Mouse (Mus musculus) thymus, postnatal 4 days (tissue): ENCODE data around the gene Nkx6-2.

Source experiments
- DNase-seq: peaks from one replicate; pipeline ENCODE4 v3.0.0; 2021

Gene Nkx6-2

GRCm38 (mm10) chr7:139582595-139582994 is at the start of gene Nkx6-2:
Nkx6-2 (minus strand) TSS chr7:139582797.
- DNase-seq, result no peak

DNA sequence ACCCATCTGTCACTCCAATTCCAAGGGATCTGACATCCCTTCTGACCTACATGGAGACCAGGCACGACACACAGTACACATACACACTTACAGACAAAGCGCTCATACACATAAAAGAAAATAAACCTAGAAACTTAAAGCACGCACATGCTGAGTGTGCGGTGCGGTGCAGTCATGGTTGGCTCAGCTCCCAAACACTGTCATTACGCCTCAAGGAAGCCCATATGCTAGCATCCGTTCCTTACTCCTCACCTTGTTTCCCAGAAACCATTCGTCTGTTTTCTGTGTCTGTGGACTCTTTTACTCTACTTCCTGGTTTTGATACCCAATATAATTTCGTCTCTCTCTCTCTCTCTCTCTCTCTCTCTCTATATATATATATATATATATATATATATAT is 42.6 kb upstream of the Nkx6-2 start:
- no peak for DNase-seq

DNA sequence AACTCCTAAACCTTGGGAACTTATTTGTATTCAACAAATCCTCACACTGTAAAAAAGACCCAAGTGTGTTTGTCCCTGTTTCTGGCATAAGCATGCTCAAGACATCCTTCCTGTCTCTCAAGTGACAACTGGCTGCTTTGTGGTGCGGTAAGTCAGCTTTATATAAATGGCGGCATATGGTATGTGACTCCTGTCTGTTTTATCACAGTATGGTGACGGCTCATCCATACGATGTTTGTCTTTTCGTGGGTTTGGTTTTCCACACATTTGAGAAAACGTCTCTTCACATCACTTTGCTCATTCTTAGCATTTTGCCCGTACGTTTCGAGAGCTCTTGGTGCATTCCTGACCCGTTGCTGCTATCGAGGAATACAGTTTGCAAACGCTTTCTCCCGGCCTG is 40.0 kb upstream of the Nkx6-2 start:
- no peak for DNase-seq

DNA sequence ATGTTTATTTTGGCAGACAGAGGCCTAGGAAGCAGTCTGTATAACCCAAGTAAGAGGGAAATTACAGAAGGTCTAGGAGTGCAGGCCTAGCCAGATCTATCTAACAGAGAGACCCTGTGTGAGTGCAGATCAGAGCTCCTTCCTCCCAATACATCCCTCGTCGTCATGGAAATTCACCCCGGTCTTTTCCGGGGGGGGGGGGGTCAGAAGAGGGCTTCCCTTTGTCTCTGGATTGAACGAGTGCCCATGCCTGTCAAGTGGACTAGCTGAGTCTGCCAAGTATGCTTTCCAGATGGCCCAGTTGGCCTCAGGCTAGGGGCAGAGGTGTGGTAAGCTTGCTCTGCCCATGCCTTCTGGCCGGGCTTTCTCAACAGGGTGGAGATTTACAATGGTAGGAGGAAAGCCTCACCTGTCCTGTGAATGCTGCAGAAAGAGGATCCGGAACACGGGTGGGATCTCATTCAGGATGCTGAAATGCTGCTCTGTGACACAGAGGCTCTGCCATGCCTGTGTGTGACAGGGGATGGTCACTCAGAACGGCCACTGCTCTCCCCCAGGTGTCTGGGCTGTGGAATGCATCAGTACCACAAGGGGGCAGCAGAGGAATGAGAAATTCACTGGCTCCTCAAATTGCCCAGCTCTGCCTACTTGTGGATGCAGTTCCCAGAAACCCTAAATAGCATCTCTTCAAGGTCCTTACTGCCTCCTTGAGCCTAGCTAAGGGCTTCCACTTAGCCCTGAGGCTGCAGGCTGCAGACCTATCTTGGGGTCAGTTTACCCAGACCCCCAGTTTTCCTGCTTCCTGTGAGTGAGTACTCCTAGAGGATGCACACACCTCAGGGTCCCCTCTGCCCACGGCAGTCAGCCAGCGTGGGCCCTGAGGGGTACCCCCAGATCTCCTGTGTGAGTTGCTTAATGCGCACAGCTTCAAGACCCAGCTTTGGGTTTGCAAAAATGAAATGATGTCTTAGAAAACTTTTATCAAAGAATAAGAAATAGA is 33.5 kb upstream of the Nkx6-2 start:
- DNase-seq, result peak; percentile 62

- DNase-seq, result no peak
These were observed 27.7 kb upstream of the Nkx6-2 start for GRCm38 (mm10) chr7:139610328-139610727.

GRCm38 (mm10) chr7:139595862-139596261 is 13.3 kb upstream of the Nkx6-2 start:
- no peak for DNase-seq

GRCm38 (mm10) chr7:139595311-139595710 is 12.7 kb upstream of the Nkx6-2 start:
- no peak for DNase-seq

DNA sequence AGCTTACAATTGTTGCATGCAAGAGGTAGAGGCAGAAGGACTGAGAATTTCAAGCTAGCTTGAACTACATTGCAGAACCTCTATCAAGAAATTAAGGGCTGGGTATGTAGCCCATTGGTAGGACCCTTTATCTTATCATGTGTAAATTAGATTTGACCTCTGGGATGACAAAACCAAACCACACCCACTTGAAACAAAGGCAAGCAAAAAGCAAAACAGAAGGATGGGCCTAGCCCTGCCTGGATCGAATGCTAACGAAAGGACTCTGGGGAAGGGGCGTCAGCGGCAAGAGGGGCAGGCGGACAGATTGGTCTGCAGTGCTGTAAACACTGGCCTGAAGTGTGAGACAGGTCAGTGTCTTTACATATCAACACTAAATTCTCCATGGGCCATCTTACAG is 8.7 kb upstream of the Nkx6-2 start:
- no peak for DNase-seq

DNA sequence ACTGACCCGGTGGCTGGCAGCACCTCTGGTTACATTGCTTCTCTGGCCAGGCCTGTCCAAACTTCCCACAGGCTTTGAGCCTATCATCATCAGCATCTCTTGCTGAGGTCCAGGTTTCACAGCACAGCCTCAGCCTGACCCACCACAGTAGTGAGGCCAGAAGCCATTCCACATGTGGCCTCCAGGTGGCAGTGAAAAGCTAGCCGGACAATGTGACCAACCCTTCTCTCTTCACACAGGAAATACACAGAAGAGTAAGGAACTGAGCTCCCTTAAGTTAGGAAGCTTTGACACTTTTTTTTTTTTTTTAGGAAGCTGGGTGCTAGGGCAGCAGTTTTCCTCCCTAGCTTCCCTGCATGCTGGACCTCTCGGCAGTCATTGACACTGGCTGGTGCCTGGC is 7.7 kb upstream of the Nkx6-2 start:
- DNase-seq, result peak; percentile 40

GRCm38 (mm10) chr7:139587919-139588318 is 5.3 kb upstream of the Nkx6-2 start:
- DNase-seq, result no peak

DNA sequence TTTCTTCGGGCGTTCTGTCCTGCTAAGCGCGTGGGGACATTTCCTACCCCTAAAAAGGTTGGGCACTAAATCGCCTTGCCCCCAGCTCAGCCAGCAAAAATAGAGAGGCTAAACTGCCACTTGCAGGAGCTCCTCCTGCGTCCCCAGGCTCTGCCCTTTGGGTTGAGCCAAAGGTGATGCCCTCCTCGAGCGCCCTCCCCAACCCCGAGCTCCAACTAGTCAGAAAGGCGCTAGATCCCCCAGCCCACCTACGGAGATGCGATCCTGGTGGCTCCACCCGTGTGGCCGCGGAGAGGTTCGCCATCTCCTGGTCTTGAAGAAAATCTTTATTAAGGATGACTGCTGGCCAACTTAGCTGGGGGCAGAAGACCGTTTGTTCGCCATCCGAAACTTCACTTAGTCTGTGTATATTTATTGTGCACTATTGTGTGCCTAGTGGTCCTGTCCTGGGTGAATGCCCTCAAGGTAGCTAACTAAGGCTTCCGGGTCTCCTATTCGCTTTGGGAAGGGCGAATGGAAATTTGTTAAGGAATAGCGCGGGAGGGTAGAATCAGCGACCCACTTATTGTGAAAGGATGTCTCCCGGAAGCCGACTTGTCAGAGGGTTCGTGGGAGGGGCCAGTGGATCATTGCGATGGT is 2.7 kb upstream of the Nkx6-2 start:
- no peak for DNase-seq

- DNase-seq, result no peak
These were observed 1.9 kb upstream of the Nkx6-2 start for GRCm38 (mm10) chr7:139584221-139585175.

- DNase-seq, result no peak
These were observed 619 bp upstream of the Nkx6-2 start for GRCm38 (mm10) chr7:139583094-139583737.

DNA sequence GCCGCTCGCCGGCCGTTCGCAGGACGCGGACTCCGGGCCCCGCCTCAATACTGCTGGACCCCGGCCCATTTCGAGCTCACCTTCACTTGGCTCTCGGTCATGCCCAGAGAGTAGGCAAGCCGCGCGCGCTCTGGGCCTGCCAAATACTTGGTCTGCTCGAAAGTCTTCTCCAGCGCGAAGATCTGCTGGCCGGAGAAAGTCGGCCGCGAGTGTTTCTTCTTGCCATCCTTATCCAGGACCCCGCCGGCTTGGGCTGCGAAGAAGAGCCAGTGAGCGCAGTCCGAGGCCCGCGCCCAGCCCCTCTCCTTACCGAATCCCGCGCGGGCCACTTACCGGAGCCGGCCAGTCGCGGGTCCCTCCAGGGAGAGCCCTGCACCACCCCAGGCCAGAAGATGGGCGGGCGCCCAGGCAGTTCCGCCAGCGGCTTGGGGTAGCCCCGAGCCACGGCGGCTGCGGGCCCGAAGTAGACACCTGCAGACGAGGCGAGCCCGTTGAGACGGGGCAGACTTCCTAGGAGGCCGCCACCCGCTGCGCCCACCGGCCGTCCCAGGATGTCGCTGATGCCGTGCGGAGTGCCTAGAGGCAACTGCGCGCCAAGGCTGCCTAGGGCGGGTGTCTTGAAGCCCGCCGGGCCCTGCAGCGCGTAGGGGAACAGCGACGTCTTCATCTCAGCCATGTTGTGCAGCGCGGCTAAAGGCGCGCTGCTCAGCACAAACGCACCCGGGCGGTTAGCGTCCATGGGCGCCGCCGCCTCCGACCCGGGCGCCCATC is 611 bp downstream of the Nkx6-2 start:
- peak; percentile 27 for DNase-seq

DNA sequence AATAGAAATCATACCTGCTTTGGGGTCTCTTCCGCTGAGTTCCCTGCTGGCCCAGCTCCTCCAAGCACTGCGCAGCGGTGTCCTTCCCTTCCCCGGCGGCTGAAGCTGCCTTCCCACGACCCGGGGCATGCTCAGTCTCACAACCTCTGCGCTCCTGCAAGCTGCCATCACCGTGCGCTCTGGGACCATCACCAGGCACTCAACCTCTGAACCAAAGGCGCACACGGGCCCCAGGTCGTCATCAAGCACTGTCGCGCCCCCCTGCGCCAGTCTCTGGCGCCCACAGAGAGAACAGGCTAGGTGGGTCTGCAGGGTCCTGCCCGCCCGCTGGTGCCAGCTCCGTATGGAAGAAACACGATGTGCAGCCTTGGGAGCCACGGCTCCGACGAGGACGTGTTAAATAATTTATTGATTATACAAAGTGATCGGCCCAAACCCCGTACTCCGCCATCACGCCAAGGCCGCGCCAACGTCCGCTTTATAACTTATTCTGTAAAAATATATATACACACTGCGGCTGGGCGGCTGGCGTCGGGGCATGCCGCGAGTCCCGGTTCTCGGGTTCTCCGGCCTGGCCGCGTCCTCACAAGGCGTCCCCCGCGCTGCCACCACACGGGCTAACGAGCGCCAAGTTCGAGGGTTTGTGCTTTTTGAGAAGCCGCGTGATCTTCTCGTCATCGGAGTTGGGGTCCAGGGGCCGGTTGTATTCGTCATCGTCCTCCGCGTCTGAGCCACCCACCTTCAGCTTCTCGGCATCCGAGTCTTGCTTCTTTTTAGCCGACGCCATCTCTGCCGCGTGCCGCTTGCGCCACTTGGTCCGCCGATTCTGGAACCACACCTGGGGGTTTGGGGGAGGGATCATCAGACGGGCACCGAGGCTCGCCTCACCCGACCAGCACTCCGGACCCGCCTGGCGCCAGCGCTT is 1.5 kb downstream of the Nkx6-2 start:
- DNase-seq, result peak; percentile 22

GRCm38 (mm10) chr7:139579261-139579905 is 3.2 kb downstream of the Nkx6-2 start:
- no peak for DNase-seq

- DNase-seq, result no peak
These were observed 6.4 kb downstream of the Nkx6-2 start for GRCm38 (mm10) chr7:139576064-139576686.

- DNase-seq, result no peak
These were observed 9.9 kb downstream of the Nkx6-2 start for GRCm38 (mm10) chr7:139572665-139573064.

GRCm38 (mm10) chr7:139570788-139571187 is 11.8 kb downstream of the Nkx6-2 start:
- DNase-seq, result no peak
